Mouse (Mus musculus) ZHBTc4 (cell line): ENCODE measurements at regions not wholly inside any gene's neighbourhood (a gene's known extent, or its start where the extent isn't known, plus 50 kb on each side); places are given as distances from the start of the nearest gene placed in this dataset.
"Not testable (repeated sequence)": the region's sequence is repeated elsewhere in the genome, so short reads cannot be mapped to it uniquely, and the experiment has no call there.

ENCODE experiments used
- DNase-seq: peaks from one replicate; pipeline ENCODE4 v3.0.0-alpha.2; 2011; ENCODE audit warnings: low read depth, low spot score

DNA sequence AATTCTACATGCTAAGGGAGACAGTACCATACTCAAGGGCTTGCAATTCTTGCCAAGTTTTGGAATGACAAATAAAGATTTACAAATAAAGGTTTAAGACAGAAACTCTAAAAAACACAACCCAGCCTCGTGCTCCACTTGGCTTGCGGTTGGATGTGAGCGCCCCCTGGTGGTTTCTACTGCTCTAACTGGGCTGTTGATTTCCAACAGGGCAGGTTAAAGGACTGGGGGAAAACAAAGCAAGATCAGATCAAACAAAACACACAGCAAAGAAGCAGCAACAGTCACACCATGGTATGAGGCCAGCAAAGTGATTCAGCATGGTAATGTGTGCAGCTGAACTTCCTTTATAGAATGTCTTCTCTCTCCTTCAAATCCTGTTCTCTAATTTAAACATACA, 339.2 kb downstream of the Adam3 start:
- peak; percentile 88 for DNase-seq

DNA sequence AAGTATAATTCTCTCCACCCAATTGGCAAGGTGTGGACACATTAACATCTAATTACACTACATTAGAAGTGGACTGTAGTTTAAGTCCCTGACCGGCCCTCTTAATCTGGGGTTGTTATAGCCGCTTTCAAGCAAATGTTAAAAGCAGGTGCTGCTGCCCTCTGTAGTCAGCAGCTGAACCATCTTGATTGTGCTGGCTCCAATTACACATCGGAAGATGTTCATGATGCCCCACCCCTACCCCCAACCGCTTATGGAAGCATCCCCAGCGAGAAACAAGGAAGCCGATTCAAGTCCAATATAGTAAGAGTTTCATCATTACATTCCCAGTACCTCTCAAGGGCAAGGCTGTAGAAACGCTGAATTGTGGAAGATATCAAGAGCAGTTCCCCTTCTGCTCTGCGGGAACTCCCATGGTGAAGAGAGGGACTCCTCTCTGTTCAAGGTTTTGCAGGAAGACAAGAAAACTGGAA, 341.7 kb downstream of the Adam3 start:
- DNase-seq = peak; percentile 28

DNA sequence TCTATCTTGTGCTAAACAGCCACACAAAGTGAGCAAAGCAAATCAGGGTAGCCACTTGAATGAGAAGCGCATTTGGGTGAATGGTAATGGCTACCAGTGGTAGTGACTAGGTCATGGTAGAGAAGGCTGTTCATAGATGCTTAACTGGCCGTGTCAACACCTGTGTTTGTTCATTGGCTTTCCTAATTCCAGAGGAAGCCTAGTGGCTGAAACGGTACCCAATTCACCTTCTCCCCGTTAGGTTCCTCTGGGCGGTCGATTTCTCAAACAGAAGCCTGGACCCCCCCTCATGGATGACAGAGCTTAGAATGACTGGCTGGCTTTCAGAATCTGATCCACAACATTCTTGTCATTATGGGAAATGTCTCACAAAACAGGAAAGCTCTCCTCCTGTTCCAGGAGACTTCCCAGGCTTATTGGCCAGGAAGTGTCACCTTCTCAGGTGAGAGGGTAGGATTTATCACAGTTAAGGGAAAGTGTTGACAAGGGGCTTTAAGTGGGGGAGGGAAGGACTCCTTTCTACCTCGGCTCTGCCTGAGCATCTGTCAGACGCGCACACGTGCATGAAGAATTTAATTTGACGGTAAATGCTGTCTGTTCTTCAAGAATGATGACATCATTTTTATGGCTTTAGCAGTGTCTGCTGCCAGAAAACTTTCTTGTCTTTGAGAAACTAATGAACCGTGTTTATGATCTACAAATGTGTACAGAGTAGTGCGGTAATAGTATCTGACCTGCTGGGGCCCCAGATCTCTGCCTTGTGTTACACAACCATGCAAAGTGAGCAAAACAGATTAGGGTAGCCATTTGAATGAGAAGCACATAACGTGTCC, 342.3 kb downstream of the Adam3 start:
- no peak for DNase-seq

DNA sequence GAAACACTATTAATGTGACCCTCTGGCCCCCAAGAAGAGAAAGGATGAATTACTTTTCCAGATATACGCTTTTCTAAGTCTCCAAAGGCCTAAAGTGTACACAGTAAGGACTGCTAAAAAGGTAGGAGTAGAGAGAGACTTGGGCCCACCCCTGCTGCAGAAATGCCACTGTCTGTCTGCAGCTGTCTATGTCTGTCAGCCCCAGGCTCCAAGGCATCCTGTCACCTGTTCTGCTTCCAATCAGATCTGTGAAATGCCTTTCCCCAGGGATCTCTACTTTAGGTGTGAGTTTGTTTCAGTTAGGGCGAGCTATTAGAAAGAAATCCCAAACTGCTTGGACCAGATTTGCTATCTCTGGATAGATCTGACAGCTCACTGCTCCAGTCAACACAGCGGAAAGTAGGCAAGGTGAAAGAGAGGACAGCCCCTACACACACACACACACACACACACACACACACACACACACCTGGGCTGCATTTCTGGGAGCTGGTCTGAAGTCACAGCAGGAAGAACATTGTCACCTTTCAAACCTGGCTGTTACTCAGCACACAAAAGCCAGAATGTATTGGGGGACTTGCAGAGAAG, 343.9 kb downstream of the Adam3 start:
- DNase-seq = no peak

DNA sequence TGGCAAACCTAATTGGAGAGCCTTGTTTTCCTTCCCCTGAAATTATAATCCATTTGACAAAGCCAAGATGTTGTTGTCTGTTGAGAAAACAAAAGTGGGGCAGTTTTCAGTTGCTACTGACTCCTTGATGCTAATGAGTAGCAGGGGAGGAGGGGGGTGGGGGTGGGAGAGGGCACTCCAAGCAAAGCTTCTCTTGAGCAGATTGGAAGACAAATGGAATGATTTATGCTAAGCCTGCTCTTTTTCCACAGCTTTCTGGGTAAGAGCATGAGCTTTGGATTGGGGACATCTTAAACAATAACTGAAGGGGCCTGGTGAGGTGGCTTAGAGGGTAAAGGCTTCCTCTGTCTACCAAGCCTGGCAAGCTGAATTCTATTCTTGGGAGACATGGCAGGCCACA, 347.6 kb downstream of the Adam3 start:
- no peak for DNase-seq

DNA sequence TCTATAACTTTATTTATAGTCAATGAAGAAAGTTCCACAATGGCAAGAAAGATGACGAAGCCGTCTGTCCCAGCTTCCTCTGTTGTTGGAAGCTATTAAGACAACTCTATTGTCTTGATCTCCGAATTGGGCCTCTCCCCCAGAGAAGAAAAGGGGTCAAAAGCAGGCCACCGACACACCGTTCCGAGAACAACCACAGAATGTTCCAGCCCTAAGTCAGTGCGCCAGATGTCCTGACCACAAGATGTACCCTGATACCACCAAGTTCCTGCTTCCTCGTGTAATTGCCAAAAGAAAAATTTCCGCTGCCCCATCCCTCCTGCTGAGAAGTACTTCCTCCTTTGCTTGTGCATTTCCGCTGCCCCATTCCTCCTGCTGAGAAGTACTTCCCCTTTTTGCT, 348.8 kb downstream of the Adam3 start:
- not testable (repeated sequence) for DNase-seq

DNA sequence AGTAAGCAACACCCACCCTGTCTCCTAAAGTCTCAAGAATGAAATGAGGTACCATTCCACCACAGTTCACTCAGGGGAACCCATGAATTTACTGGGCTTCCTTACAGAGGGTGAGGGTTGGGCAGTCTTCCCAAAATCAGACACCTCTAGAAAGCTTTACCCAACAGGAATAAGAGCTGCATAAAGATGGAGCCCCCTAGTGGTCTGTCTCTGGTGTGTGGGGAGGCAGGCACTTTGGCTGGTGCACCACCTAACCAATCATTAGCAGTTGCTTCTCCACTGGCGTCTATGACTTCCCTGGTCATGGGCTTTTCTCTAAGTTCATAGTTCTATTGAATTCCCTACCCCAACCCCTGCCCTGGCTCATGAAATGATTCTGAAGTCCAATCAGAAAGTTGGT, 351.1 kb downstream of the Adam3 start:
- DNase-seq = peak; percentile 62

DNA sequence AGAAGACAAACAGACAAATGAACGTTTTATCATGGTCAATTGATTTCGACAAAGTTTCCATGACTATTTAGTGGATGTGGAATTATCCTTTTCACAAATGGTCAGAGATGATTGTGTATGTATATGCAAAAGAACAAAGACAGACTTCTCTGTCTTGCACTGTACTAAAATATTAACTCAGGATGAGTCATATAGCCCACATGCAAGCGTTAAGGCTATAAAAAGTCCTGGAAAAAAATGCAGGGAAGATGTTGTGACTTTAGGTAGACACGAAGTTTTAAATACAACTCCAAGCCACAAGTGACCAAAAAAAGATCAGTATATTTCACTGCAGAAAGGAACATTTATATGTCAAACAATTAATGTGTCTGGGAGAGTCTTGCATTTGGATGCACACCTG, 353.6 kb downstream of the Adam3 start:
- DNase-seq = no peak

DNA sequence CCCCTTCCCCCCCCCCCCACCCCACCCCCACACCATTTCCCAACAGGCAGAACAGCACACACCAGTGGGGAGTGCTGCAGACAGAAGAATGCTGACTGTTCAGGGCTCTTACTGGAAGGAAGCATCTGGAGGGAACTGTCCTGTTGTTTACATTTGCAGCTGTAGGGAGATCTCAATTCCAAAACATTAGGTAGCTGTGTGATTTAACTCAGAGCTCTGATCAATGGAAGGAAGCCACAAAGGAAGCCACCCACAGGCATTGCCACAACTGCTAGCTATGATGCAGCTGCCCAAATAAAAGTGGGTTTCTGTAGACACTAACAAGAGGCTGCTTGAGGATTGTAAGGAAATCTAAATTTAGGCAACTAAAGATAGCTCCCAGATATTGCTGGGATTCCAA, 359.7 kb downstream of the Adam3 start:
- DNase-seq = no peak

DNA sequence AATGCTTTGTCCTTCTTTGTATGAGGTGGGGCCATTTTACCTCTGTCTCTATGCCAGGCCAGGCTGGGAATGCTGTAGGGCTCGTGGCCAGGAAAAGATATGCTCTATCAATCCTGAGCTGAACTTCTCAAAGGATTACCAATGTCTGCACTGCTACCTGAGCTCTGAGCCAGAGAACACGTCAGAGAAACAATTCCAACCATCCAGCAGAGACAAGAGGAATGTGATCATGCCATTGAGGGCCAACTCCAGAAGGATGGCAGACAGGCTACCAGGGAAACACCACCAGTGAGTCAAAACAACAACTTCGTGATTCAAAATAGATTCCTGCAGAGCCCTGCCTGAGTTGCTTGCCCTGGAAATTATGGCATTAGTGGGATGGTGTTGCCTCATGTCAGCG, 361.0 kb downstream of the Adam3 start:
- no peak for DNase-seq

DNA sequence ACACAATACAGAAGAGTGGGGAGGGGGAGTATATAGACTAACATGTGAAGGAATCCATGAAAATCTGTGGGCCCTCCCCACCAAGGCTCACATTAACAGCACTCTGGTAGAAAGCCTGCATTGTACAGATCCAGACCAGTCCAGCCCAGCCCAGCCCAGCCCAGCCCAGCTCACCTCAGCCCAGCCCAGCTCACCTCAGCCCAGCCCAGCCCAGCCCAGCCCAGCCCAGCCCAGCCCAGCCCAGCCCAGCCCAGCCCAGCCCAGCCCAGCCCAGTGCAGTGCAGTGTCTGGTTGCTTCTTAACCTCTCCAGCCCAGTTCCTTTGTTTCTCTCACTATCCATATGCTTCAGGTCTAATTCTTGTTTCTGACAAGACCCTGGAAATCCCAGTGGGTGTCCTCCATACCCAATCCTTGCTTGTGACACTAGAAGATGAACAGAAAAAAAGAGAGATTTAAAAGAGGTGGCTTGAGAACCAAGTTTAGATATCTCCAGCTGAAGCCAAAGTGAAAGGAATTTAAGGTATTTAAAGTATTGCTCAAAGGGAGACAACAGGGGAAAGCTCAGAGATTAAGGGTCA, 366.5 kb downstream of the Adam3 start:
- DNase-seq = peak; percentile 80

DNA sequence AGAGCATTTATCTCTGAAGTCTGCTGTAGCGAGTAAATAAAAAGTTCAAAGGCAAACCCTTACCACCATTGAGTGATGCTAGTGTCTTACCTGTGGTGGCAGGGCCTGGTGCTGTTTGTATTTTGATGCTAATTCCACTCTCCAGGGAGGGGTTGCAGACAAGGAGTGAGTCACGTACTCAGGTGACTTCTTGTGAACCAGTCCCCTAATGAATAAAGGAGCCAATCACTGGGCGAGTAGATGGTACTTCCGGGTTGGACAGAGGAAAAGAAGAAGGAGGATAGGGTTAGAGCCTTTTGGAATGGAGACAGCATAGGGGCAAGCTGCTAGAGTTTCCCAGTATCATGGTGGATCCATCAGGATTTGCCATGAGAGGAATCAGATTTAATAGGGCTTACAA, 370.5 kb downstream of the Adam3 start:
- DNase-seq = peak; percentile 26

DNA sequence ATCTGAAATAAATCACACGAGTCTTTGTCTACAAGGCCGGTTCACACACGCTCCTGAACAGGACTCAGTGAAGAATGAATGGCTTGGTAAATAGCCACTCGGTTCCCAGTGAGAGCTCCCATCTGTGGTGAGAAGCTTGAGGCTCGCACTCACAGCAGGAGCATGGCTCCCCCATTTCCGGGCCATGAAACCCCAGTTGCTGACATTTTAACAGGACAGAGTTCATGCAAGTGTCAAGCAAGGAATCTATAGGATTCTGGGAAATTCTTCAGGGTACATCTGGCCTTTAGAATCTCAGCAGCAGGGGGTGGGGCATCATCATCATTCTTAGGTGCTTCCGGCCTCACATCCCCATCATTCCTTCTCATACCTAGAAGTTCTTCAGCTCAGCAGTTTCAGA, 371.8 kb downstream of the Adam3 start:
- DNase-seq = peak; percentile 55

DNA sequence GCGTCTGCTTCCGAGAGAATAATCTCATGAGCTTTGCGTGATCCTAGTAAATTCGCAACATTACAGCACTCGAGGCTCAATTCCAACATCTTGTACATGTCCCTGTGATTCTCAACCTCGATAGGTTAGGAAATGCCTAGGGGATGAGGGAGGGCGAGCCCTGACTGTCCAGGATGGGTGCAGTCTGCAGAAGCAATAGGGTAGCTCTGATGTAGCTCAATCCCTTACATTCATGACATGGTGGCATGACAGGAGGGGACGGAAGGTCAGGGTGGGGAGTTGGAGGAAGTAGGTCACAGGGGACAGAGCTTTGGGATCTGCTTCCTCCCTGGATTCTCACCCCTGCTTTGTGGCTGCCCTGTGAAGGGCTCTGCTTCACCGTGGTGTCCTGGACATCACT, 373.3 kb downstream of the Adam3 start:
- DNase-seq = no peak

DNA sequence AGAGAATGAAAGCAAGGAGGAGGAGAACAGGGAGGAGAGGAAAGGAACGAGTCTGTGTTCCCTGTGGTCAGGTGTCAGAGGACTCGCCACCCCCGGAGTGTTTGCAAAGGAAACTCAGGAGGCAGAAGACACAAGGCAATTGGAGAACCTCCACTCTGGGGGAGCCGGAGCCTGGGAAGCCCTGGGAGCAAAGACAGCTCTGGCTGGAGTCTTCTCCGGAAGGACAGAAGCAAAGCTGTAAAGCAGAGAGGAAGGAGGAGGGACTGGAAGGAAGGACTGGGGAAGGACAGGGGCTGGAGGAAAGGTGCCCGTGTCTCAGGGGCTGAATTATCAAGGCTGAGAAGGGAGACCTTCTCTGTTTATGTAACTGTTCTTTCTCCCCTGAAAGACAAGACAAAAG, 373.9 kb downstream of the Adam3 start:
- no peak for DNase-seq

DNA sequence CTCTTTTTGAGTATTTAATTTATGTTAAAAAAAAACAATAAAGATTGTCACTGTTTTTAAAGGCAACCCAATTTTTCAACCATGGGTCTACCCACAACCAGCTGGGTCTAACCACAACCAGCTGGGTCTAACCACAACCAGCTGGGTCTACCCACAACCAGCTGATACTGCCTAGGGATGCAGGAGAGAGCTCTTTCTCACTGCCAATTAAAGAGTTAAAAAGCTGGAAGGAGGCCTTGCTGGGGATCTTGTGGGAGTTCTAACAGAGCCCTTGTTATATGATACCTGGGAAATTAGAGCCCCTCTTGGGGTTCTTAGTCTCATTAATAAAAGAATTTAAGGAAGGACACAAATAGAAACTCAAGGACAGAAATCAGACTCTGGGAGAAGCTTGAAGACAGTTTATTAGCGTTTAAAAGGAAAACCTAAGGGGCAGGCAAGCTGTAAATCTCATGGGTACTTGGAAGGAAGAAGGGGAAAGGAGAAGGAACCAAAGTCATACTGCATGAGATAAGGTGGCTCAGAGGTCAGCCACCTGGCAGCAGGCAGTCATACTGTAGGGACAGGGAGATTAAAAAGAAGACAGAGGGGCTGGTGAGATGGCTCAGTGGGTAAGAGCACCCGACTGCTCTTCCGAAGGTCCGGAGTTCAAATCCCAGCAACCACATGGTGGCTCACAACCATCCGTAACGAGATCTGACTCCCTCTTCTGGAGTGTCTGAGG, 379.1 kb downstream of the Adam3 start:
- no peak for DNase-seq

DNA sequence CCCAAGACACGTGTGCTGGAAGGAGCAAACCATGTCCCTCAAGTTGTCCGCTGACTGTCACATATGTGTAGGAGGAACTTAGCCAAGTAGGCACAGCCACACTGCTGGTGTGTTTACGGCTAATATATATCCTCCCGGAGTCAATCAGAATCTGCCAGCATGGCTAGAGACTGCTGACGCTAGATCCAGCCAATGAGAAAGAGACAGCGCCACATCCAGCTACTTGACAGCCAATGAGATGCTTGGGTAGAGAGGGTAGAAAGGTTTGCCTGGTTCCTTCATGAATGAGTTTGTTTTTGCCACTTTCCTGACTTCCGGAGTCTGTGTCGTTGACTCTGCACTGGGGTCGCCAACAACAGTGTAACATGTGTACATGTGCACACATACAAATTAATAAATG, 387.0 kb downstream of the Adam3 start:
- DNase-seq = no peak

DNA sequence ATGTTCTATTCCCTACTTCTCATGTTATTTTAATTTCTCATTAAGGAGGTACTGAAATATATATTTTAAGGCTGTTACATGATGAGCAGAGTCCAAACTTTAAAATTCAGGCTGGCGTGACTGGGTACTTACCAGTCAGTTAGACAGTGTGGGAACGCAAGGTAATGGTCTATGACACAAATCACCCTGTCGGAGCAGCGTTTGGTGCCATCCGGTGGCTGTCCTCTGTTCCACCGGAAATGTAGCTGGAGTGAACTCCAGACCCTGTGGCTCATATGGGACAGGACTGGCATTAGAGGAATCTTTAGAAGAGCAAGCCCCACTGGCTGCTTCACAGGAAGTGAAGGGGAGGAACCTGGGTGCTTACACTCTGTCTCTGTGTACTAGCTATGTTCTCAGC, 388.0 kb downstream of the Adam3 start:
- DNase-seq = peak; percentile 39

DNA sequence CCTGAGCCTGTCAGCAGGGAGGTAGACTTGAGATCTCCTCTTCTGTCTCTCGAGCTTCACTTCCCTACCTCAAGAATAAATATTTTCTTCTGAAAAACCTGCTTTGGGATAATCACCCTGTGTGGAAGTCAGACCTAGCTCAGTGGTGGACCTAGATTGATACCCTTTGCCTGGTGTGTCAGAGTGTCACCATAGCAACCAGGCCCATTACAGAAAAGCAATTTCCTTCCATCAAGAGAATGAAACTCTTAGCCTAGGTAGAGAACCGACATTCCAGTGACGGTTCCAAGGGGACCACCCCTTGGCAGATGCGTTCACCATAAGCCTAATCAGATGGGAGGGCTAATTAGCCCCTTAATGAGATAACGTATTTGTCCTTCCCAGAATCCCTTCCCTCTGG, 389.9 kb downstream of the Adam3 start:
- no peak for DNase-seq

DNA sequence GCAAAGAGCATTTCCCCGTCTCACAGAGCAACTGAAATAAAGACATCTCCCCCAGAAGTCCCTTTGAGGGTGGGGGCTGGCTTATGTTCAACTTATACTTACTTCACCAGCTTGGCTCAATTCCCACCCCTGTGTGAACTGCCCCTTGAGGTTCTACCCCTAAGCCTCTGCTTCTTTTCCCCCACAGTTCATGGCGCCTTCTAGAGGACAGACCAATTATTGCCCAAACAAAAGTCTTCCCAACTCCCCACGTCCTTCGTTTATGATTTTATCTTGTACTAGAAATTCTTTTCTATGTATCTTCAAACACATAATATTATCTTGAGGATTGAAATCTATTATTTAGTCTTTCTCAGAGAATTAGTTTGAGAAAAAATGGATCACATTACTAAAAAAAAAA, 391.9 kb downstream of the Adam3 start:
- no peak for DNase-seq

DNA sequence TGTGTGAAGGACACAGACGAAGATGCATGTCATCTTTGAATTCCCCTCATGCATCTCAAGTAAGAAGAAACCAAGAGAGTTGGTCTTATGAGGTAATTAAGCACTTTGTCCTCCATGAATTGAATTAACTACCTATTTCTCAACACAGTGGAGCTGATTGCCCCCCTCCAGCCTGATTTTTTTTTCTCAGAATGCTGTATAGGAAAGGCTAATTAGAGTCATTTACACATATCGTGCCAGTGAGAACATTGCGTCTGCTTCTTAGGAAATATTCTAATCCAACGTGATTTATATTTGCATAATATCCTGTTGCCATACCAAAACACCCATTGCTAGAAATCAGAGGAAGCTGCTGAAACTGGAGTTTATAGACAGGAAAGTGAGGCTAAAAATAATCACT, 414.8 kb downstream of the Adam3 start:
- no peak for DNase-seq

DNA sequence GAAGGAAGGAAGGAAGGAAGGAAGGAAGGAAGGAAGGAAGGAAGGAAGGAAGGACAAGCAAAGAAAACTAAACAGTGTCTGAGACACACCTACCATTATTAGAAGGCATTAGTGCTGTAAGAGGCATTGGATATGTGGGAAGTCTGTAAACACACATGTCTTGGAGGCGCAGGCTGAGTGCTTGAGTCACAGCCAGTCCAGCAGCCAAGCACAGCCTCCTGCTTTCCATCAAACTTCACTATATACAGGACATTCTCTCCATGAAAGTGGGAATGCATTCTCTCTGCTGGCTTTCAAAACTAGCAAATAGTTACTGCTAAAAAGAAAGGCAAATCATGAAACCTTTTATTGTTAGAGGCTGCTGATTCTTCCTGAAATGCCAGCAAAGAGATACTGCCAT, 431.1 kb downstream of the Adam3 start:
- no peak for DNase-seq
